Mouse (Mus musculus): ENCODE data around the gene Hoxd12.

GRCm38 (mm10) chr2:74681594-74682531 lies 7.0 kb downstream of the Hoxd12 start:
- TF ChIP-seq CTCF (IDR thresholded peaks at IDR 0.05; ENCODE audit: low read depth) (no peak), EP300 (IDR thresholded peaks at IDR 0.05; ENCODE audit: low read depth) (no peak)
